Mouse (Mus musculus) small intestine, adult 2 months (tissue): ENCODE data around the gene Atp8b2. TPM values are rescaled to one million over a fixed set of nuclear protein-coding genes. Genes with fewer than 3 reads are reported as not detected.

Experiments used
- H3K27ac ChIP-seq: fragments of 200-500 bp; 2 replicates; pipeline ENCODE4 v1.5.1; 2012; ENCODE audit warnings: low read depth, low read length, control low read depth, inconsistent platforms; ENCODE audit not compliant: insufficient read depth
- H3K27me3 ChIP-seq: fragments of 200-500 bp; 2 replicates; pipeline ENCODE4 v1.6.1; 2012; ENCODE audit warnings: mild to moderate bottlenecking, moderate library complexity, low read length, inconsistent platforms; ENCODE audit not compliant: control insufficient read depth, insufficient read depth
- H3K36me3 ChIP-seq: fragments of 200-500 bp; 2 replicates; pipeline ENCODE4 v1.6.1; 2012; ENCODE audit warnings: mild to moderate bottlenecking, low read length, control low read depth, inconsistent platforms; ENCODE audit not compliant: control insufficient read depth, insufficient read depth
- H3K4me1 ChIP-seq: fragments of 200-500 bp; 2 replicates; pipeline ENCODE4 v1.6.1; 2012; ENCODE audit warnings: low read length, inconsistent platforms, mixed read lengths; ENCODE audit not compliant: control insufficient read depth, insufficient read depth, insufficient read length
- H3K4me3 ChIP-seq: fragments of 200-500 bp; 2 replicates; pipeline ENCODE4 v1.5.1; 2012; ENCODE audit warnings: low read depth, mild to moderate bottlenecking, control low read depth, inconsistent platforms, low read length, moderate library complexity
- CTCF ChIP-seq: fragments of 200-500 bp; IDR thresholded peaks from 2 replicates; pipeline ENCODE4 v1.5.1; 2012; ENCODE audit warnings: low read depth, mild to moderate bottlenecking, control low read depth, inconsistent platforms, low read length, moderate library complexity, mixed read lengths; ENCODE audit not compliant: insufficient replicate concordance, insufficient read length; ENCODE audit errors: extremely low read depth
- POLR2A ChIP-seq: fragments of 200-500 bp; IDR thresholded peaks from 2 replicates; pipeline ENCODE4 v1.6.1; 2012; ENCODE audit warnings: low read depth, mild to moderate bottlenecking, control low read depth, inconsistent platforms, low read length, moderate library complexity
- WGBS: fragments of 180-500 bp; shearing (Covaris S2); methylation state at CpG from one replicate; pipeline ENCODE4 v1.1.7; 2018; 5-methylcytosine and 5-hydroxymethylcytosine counted together
- polyA plus RNA-seq: library from polyadenylated mRNA; depleted of rRNA; stranded (reverse); fragments of >200 nt; gene quantifications from 2 replicates; pipeline ENCODE4 v1.2.3, GENCODE M21; 2012

Gene Atp8b2
- polyA plus RNA-seq, 1 experiment, result 13.5 TPM

- no peaks in the 10 kb centered on the region for H3K27me3 ChIP-seq
- H3K4me1 ChIP-seq, result no peaks in the 10 kb centered on the region
- H3K27ac ChIP-seq, result no peak overlapping the region
- WGBS, result 85% methylated on average over 9 of the region's 9 CpGs
- TF ChIP-seq POLR2A (no peak), CTCF (no peak)
- peaks cover 6% of the 10 kb centered on the region; the same call in 1 of the 2 replicates for H3K36me3 ChIP-seq
- H3K4me3 ChIP-seq, result no peak overlapping the region
Observed at GRCm38 (mm10) chr3:89942894-89943293, 20.4 kb downstream of the Atp8b2 start.

- Histone ChIP-seq H3K27me3 (no peaks in the 10 kb centered on the region), H3K36me3 (peaks cover 3% of the 10 kb centered on the region; the same call in 1 of the 2 replicates), H3K4me3 (no peak overlapping the region), H3K27ac (no peak overlapping the region), H3K4me1 (no peaks in the 10 kb centered on the region)
- WGBS, result 72% methylated on average over 3 of the region's 3 CpGs
- TF ChIP-seq CTCF (no peak), POLR2A (no peak)
Observed at GRCm38 (mm10) chr3:89936495-89936894, 26.8 kb downstream of the Atp8b2 start.

GRCm38 (mm10) chr3:89932925-89933324 lies 30.4 kb downstream of the Atp8b2 start:
- no peaks in the 10 kb centered on the region for H3K27me3 ChIP-seq
- H3K27ac ChIP-seq, result no peak overlapping the region
- 85% methylated on average over 2 of the region's 2 CpGs for WGBS
- H3K4me1 ChIP-seq, result no peaks in the 10 kb centered on the region
- no peak overlapping the region for H3K4me3 ChIP-seq
- H3K36me3 ChIP-seq, result no peaks in the 10 kb centered on the region
- TF ChIP-seq CTCF (no peak), POLR2A (no peak)

- no peak overlapping the region for H3K27ac ChIP-seq
- WGBS, result 71% methylated on average over 4 of the region's 4 CpGs
- no peaks in the 10 kb centered on the region for H3K36me3 ChIP-seq
- no peak for TF ChIP-seq CTCF
- no peak for TF ChIP-seq POLR2A
- no peak overlapping the region for H3K4me3 ChIP-seq
- no peaks in the 10 kb centered on the region for H3K4me1 ChIP-seq
- H3K27me3 ChIP-seq, result no peaks in the 10 kb centered on the region
Observed at GRCm38 (mm10) chr3:89928956-89929355, 34.4 kb downstream of the Atp8b2 start.

- TF ChIP-seq POLR2A, result no peak
- H3K4me1 ChIP-seq, result no peaks in the 10 kb centered on the region
- H3K36me3 ChIP-seq, result no peaks in the 10 kb centered on the region
- no peak overlapping the region for H3K27ac ChIP-seq
- H3K27me3 ChIP-seq, result no peaks in the 10 kb centered on the region
- WGBS, result 97% methylated on average over 1 of the region's 1 CpGs
- no peak overlapping the region for H3K4me3 ChIP-seq
Observed at GRCm38 (mm10) chr3:89926440-89926839, 36.9 kb downstream of the Atp8b2 start.

- Histone ChIP-seq H3K4me1 (no peaks in the 10 kb centered on the region), H3K27me3 (no peaks in the 10 kb centered on the region), H3K36me3 (no peaks in the 10 kb centered on the region), H3K27ac (no peak overlapping the region), H3K4me3 (no peak overlapping the region)
- WGBS, result 56% methylated on average over 6 of the region's 6 CpGs
- TF ChIP-seq CTCF (no peak), POLR2A (no peak)
Observed at GRCm38 (mm10) chr3:89920711-89921110, 42.6 kb downstream of the Atp8b2 start.

GRCm38 (mm10) chr3:89917408-89917807 lies 45.9 kb downstream of the Atp8b2 start:
- Histone ChIP-seq H3K4me1 (no peaks in the 10 kb centered on the region; the same call in 1 of the 2 replicates), H3K27me3 (no peaks in the 10 kb centered on the region), H3K36me3 (no peaks in the 10 kb centered on the region), H3K4me3 (no peak overlapping the region), H3K27ac (no peak overlapping the region)
- 66% methylated on average over 3 of the region's 3 CpGs for WGBS
- TF ChIP-seq CTCF, result no peak
- TF ChIP-seq POLR2A, result no peak

- H3K4me3 ChIP-seq, result no peak overlapping the region
- no peaks in the 10 kb centered on the region for H3K27me3 ChIP-seq
- H3K36me3 ChIP-seq, result no peaks in the 10 kb centered on the region
- WGBS, result 67% methylated on average over 1 of the region's 1 CpGs
- no peak for TF ChIP-seq POLR2A
- TF ChIP-seq CTCF, result no peak
- H3K4me1 ChIP-seq, result no peaks in the 10 kb centered on the region; the same call in 1 of the 2 replicates
- no peak overlapping the region for H3K27ac ChIP-seq
Observed at GRCm38 (mm10) chr3:89916622-89917021, 46.7 kb downstream of the Atp8b2 start.
